Mouse (Mus musculus) thymus, adult 2 months (tissue): Measurements from ENCODE around the gene Brk1. TPM values are rescaled to one million over a fixed set of nuclear protein-coding genes. Genes with fewer than 3 reads are reported as not detected.

Experiments used
- DNase-seq: peaks from one replicate; pipeline ENCODE4 v3.0.0; 2021
- H3K27ac ChIP-seq: fragments of 200-500 bp; 2 replicates; pipeline ENCODE4 v1.5.1; 2012; ENCODE audit warnings: low read length, control low read depth; ENCODE audit not compliant: control insufficient read depth, insufficient read depth
- H3K27me3 ChIP-seq: fragments of 200-500 bp; 2 replicates; pipeline ENCODE4 v1.6.1; 2012; ENCODE audit warnings: mild to moderate bottlenecking, low read length, moderate library complexity, mixed read lengths; ENCODE audit not compliant: control insufficient read depth, insufficient read depth
- H3K36me3 ChIP-seq: fragments of 200-500 bp; 2 replicates; pipeline ENCODE4 v1.6.1; 2012; ENCODE audit warnings: mild to moderate bottlenecking, low read length, moderate library complexity; ENCODE audit not compliant: control insufficient read depth, insufficient read depth
- H3K4me1 ChIP-seq: fragments of 200-500 bp; replicated peaks from 2 replicates; pipeline ENCODE4 v1.6.1; 2012; ENCODE audit warnings: low read length; ENCODE audit not compliant: control insufficient read depth, insufficient read depth
- H3K4me3 ChIP-seq: fragments of 200-500 bp; 2 replicates; pipeline ENCODE4 v1.5.1; 2012; ENCODE audit warnings: mild to moderate bottlenecking, low read length, control low read depth, moderate library complexity; ENCODE audit not compliant: control insufficient read depth, insufficient read depth
- CTCF ChIP-seq: fragments of 200-500 bp; IDR thresholded peaks from 2 replicates; pipeline ENCODE4 v1.5.1; 2012; ENCODE audit warnings: mild to moderate bottlenecking, control low read depth, low read length, moderate library complexity, borderline replicate concordance; ENCODE audit not compliant: control insufficient read depth, poor library complexity, insufficient read depth; ENCODE audit errors: extremely low read depth
- POLR2A ChIP-seq: fragments of 200-500 bp; IDR thresholded peaks from 2 replicates; pipeline ENCODE4 v1.6.1; 2012; ENCODE audit warnings: mild to moderate bottlenecking, low read length, control low read depth, moderate library complexity; ENCODE audit not compliant: control insufficient read depth, poor library complexity, insufficient read depth; ENCODE audit errors: extremely low read depth
- WGBS: fragments of 180-500 bp; shearing (Covaris S2); methylation state at CpG from one replicate; pipeline ENCODE4 v1.1.7; 2018; 5-methylcytosine and 5-hydroxymethylcytosine counted together
- polyA plus RNA-seq: library from polyadenylated mRNA; depleted of rRNA; stranded (reverse); fragments of >200 nt; gene quantifications from 2 replicates; pipeline ENCODE4 v1.2.3, GENCODE M21; 2012

Gene Brk1
- polyA plus RNA-seq, 1 experiment: 243 TPM

DNA sequence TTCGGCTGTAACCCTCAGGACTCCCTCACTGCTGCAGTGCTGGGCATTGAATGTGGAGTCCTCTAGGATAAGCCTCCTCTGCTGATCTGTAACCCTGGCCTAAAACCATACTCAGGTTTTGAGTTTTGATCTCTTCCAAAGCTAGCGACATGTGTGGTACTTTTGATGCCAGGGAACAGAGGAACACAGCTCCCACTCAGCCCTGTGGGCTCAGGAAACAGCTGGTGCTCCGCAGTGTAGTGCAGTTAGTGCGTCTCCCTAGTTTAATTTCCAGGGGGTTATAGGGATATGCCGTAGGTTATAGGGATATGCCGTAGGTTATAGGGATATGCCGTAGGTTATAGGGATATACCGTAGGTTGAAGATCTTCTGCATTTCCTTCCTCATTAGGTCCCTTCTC is 10.4 kb downstream of the Brk1 start:
- 92% methylated on average over 8 of the region's 8 CpGs for WGBS
- no peak overlapping the region for H3K4me3 ChIP-seq
- no peak overlapping the region for H3K27ac ChIP-seq
- H3K27me3 ChIP-seq: no peaks in the 10 kb centered on the region
- no peak for DNase-seq
- no peaks in the 10 kb centered on the region for H3K4me1 ChIP-seq
- peaks cover 35% of the 10 kb centered on the region for H3K36me3 ChIP-seq
- no peak for TF ChIP-seq CTCF
- no peak for TF ChIP-seq POLR2A

DNA sequence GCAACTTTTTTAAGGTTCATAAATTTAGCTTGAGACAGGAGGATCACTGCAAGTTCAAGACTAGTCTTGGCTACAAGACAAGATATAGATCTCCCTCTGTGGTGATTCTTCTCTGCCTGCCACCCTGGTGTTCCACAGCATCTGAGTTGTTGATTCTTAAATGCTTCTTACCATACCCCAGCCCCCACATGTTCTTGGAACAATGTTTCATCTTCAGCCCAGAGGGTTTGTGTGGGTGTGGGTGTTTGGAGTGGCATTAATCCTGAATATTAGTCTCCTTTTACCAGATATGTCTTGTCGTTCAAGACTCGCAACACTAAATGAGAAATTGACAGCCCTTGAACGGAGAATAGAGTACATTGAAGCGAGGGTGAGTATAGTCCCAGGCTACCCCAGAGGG is 10.9 kb downstream of the Brk1 start:
- no peak for DNase-seq
- WGBS: 98% methylated on average over 4 of the region's 4 CpGs
- Histone ChIP-seq H3K4me1 (no peaks in the 10 kb centered on the region), H3K27ac (no peak overlapping the region), H3K36me3 (peaks cover 31% of the 10 kb centered on the region), H3K4me3 (no peak overlapping the region), H3K27me3 (no peaks in the 10 kb centered on the region)
- TF ChIP-seq POLR2A (no peak), CTCF (no peak)

DNA sequence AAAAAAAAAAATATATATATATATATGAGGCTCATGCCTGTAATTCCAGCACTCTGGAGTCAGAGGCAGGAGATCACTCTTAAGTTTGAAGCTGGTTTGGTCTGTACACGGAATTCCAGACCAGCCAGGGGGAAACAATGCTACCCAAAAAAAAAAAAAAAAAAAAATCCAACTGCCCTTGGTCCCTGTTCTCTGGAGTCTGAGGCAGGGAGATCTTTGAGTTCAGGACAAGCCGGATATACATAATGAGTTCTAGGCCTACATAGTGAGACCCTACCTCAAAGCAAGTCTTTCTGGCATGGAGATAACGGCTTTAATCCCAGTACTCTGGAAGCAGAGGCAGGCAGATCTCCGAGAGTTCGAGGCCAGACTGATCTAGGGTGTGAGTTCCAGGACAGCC is 18.8 kb downstream of the Brk1 start:
- no peak for DNase-seq
- H3K27ac ChIP-seq: no peak overlapping the region
- peak overlapping the region; percentile 25; the same call in 1 of the 2 replicates for H3K4me3 ChIP-seq
- TF ChIP-seq CTCF: no peak
- no peak for TF ChIP-seq POLR2A
- no peaks in the 10 kb centered on the region for H3K27me3 ChIP-seq
- H3K36me3 ChIP-seq: peaks cover 4% of the 10 kb centered on the region; the same call in 1 of the 2 replicates
- 48% methylated on average over 5 of the region's 5 CpGs for WGBS
- H3K4me1 ChIP-seq: peaks cover 10% of the 10 kb centered on the region

DNA sequence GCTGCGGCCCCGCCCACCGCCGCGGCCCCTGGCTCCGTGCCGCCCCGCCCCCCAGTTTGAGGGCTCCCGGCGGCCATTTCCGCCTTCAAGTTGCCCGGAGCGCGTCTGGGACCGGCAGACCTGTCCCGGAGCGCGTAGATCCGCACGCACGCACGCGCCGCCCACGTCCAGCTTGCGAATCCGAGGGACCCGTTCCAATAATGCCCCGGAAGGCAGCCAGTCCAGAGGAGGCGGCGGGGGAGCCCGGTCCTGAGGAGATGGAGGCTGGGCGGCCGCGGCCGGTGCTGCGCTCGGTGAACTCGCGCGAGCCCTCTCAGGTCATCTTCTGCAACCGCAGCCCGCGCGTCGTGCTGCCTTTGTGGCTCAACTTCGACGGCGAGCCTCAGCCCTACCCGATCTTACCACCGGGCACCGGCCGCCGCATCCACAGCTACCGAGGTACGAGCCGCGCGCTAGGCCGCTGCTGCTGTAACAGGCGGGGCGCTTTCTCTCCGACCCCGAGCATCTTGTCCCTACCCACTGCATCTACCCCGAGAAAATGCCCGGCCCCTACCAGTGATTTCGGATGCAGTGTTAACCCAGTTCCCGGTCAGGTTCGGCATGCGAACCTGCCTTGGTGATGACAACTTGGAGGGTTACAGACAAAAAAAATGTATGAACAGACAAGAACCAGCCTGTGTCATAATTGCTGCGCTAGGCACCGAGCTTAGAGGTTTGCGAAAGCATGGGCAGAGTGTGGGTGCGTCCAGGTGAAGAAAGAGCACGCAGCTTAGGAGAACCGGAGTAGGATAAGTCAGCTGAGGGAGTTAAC is 19.6 kb downstream of the Brk1 start, which contains the start of gene Vhl:
TSS of gene Vhl (plus strand) at position 19 of the 811 bp plus-strand sequence.
- TF ChIP-seq CTCF: no peak
- no peak for TF ChIP-seq POLR2A
- peak within 1 kb of the TSS; percentile 76 for H3K4me3 ChIP-seq
- peak; percentile 85 for DNase-seq
- no peak within 1 kb of the TSS for H3K27ac ChIP-seq
- peaks cover 7% of the 10 kb centered on the region for H3K36me3 ChIP-seq
- 1% methylated on average over 74 of the region's 76 CpGs for WGBS
- H3K4me1 ChIP-seq: peaks cover 10% of the 10 kb centered on the region
- H3K27me3 ChIP-seq: no peaks in the 10 kb centered on the region

DNA sequence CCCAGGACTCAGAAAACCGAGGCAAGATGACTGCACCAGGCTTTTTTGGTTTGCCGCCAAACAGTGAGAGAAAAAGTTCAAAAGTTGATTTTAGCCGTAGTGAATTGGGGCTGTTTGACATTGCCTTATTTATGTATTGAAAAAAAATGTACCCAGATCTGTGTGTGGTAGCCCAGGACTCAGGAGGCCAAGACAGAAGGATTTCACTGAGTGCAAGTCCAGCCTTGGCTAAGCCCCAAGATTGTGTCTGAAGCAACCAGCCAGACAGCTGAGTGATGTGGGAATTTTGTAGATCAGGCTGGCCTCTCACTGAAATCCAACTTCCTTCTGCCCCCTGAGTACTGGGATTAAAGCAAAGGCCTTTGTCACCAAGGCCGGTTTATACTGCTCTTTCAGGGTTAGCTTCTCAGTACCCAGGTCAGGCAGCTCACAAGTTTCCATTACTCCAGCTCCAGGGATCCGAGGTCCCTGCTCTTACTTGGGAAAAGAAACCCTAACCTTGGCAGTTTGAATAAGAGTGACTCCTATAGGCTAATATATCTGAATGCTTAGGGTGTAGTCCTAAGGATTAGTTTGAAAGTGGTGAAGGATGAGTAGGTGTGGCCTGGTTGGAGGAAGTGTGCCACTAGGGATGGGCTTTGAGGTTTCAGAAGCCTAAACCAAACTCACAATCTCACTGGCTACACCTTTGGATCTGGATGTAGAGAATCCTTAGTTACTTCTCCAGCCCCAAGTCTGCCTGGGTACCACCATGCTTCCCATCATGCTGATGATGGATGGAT is 20.6 kb downstream of the Brk1 start:
- no peak for DNase-seq
- TF ChIP-seq CTCF (no peak), POLR2A (no peak)
- Histone ChIP-seq H3K36me3 (peaks cover 16% of the 10 kb centered on the region), H3K4me1 (peaks cover 10% of the 10 kb centered on the region), H3K4me3 (no peak overlapping the region; the same call in 1 of the 2 replicates), H3K27me3 (no peaks in the 10 kb centered on the region), H3K27ac (no peak overlapping the region)
- 74% methylated on average over 5 of the region's 5 CpGs for WGBS

DNA sequence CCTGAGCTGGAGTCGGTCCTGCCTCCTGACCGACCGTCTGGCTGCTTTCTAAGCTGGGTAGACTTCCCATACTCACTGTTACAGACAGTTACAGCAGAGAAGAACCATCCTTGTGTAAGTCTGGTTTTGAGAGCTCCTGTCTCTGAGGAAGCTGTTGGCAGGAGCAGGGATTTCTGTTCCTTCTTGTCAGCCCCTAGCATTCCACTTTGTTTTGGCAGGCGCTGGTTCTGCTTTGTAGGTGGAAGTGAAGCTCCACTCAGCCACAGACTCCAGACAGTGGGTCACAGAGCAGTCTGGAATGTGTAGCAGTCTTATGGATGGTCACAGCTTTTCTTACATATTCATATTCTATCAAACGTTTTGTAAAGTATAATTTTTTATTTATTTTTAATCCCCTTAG is 25.8 kb downstream of the Brk1 start:
- Histone ChIP-seq H3K4me3 (no peak overlapping the region), H3K4me1 (no peaks in the 10 kb centered on the region), H3K36me3 (peaks cover 27% of the 10 kb centered on the region), H3K27me3 (no peaks in the 10 kb centered on the region), H3K27ac (no peak overlapping the region)
- no peak for TF ChIP-seq POLR2A
- no peak for TF ChIP-seq CTCF
- 86% methylated on average over 5 of the region's 5 CpGs for WGBS
- no peak for DNase-seq
